Mouse (Mus musculus) left cerebral cortex, postnatal 4 days (tissue): ENCODE measurements around the gene Pnp. TPM values are rescaled to one million over a fixed set of nuclear protein-coding genes. Genes with fewer than 3 reads are reported as not detected.
A peak's percentile ranks its signal among the peaks of the same experiment; 100 is the strongest.
"Not testable (repeated sequence)": the region's sequence is repeated elsewhere in the genome, so short reads cannot be mapped to it uniquely, and the experiment has no call there.

ENCODE experiments used
- DNase-seq: peaks from one replicate; pipeline ENCODE4 v3.0.0-alpha.2; 2022
- intact Hi-C: fragments of 180-260 bp; cut with DNase I; formaldehyde crosslinking; loops from one replicate; pipeline ENCODE4 v1.15.1; 2025
- total RNA-seq, 2 experiments: library from RNA; stranded (reverse); gene quantifications; 2 replicates each; pipeline ENCODE4 v1.2.3; 2021

Pnp gene
- total RNA-seq, 2 experiments from 2014 or later: 9.3 to 11.6 TPM

DNA sequence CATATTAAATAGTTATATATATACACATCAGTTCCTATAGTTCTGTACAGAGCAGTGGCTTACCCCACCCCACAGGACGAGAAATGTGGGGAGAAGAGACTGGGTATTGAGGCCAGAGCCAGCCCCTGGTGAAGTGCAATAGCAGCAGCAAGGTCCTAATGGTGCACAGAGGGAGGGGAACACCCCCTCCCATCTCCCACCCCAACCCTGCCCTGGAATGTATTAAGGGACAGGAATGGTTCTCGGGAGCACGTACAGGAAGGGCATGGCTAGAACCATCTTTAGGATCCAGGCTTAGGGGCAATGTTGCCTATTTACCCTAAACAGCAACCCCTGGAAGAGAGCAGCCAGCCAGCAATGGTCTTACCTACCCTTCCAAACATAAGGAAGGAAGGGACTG, 3.5 kb upstream of the Pnp start:
- intact Hi-C loops: loop anchor here (10.0 kb wide), 1 partner anchor 123 kb away; the partner anchor contains the start of genes Ccnb1ip1 and Parp2

DNA sequence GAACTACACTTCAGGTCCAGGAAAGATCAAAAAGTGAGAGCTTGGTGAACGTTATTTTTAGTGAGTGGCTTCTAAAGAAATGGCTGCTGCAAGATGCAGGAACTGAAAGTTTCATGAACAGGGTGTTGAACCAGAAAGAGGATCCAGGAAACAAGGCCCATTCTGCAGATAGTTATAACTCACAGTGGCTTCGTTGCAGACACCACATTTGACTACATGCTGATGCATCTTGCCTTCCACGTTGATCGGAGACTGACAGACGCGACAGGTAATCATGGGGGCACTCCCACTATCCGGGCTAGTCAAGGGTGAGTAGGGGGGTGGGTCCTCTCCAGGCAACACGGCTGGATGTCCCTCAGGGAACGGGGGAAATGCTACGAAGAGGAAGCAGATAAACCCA, 931 bp upstream of the Pnp start:
- no peak for DNase-seq
- intact Hi-C loops: loop anchor here (5.0 to 10.0 kb wide), 2 partner anchors 125 to 132 kb away; partner anchors contain the start of genes Ccnb1ip1 and Parp2

More for the DNA sequence above, 3.5 kb upstream of the Pnp start:
- DNase-seq: no peak

- intact Hi-C loops: loop anchor here (5.0 kb wide), 1 partner anchor 132 kb away; no protein-coding TSS in a partner anchor
- peak; percentile 50 for DNase-seq
Measured at GRCm38 (mm10) chr14:50930377-50930753, 517 bp upstream of the Pnp start.

DNA sequence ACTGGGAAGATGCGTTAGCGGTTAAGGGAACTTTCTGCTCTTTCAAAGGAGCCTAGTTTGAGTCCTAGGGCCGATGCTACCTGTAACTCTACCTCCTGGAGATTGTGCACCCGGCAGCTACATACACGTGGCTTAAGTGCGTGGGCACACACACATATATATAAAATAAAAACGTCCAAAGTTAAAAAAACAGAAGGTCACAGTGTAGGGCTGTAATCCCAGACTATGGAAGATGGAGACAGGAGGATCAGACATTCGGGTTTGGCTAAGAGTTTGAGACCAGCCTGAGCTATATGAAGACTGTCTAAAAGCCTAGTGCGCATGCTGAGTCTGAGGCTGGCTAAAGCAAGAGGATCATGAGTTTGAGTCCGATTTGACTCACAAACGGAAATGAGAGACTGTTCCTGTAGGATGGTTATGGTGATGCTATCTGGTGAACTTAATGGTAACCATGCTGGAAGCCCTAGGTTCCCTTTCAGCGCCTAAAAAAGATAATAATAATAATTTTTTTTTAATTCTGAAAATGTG, 675 bp downstream of the Pnp start:
- intact Hi-C loops: loop anchor here (5.0 kb wide), 1 partner anchor 131 kb away; no protein-coding TSS in a partner anchor
- no peak for DNase-seq

- intact Hi-C loops: no loop called here
- DNase-seq: no peak
Measured at GRCm38 (mm10) chr14:50936649-50937048, 5.8 kb downstream of the Pnp start.

DNA sequence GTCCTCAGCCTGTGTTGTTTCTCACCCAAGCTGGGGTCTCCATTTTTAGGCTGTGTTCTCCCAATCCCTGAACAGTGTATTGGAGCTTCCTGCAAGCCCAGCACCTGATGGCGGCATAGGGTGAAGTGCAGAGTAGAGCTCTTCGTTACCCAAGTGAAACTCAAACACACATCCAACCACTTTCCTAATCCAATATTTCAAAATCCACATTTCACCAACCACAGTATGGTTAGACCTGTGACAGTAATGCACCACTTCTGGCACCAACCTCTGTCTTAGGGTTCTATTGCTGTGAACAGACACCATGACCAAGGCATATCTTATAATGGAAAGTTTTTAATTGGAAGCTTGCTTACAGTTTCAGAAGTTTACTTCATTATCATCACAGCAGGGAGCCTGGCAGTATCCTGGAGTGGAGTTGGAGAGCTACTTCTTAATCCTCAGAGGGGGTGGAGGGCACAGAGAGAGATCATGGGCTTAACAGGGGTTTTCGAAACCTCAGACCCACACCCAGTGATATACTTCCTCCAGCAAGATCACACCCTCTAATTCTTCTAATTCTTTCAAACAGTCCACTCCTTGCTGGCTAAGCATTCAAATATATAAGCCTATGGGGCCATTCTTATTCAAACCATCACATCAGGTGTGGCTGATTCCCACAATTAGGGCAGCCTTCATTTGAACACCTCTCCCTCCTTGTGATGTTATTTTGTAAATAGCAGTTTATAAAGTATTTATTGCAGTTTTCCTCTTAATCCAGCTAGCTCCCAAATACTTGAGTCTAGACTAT, 7.4 kb downstream of the Pnp start:
- DNase-seq: no peak
- intact Hi-C loops: no loop called here

DNA sequence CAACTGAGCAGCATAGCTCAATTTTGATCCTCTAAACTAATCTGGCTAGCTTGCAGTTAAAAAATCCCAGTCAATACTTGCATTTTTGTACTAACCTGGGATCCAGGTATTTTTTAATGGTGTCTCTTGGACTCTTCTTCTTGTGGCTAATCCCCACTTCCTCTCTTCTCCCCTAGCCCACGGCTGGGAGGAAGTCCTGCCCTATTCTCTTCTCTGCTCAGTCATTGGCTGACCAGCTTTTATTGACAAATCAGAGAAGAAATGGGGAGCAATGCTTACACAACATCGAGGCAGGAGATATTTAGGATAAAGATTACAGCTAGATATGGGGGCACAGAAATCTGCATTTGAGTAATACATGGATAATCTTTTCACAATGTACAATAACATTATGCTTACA, 8.1 kb downstream of the Pnp start:
- intact Hi-C loops: no loop called here
- DNase-seq: no peak

- intact Hi-C loops: no loop called here
Measured at GRCm38 (mm10) chr14:50943932-50944667, 13.2 kb downstream of the Pnp start, which contains the start of gene Gm49342. Gene Gm49342 (plus strand): TSS chr14:50944517.

GRCm38 (mm10) chr14:50944668-50945033, 13.8 kb downstream of the Pnp start:
- DNase-seq, intact Hi-C loops: not testable (repeated sequence)

More at GRCm38 (mm10) chr14:50943932-50944667, 13.2 kb downstream of the Pnp start, which contains the start of gene Gm49342:
- DNase-seq: peak; percentile 93

GRCm38 (mm10) chr14:50945081-50945480, 14.2 kb downstream of the Pnp start:
- DNase-seq, intact Hi-C loops: not testable (repeated sequence)

DNA sequence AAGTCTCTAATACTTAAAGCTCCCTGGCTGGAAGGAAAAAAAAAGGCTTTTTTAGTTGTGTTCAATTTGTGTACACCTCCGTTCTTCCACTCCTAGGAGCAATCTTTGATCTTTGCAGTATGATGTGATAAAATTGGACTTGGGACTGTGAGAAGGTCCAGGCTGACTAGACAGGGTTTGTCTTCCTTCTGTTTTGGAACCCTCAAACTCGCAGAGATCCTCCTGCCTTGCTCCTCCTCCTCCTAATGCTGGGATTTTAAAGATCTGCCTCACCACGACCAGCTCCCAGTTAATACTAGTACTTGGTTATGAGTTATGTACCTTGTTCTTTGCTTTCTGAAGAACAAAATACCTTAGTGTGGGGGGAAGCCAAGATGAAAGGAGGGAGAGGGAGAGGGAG, 14.6 kb downstream of the Pnp start:
- DNase-seq, intact Hi-C loops: not testable (repeated sequence)

DNA sequence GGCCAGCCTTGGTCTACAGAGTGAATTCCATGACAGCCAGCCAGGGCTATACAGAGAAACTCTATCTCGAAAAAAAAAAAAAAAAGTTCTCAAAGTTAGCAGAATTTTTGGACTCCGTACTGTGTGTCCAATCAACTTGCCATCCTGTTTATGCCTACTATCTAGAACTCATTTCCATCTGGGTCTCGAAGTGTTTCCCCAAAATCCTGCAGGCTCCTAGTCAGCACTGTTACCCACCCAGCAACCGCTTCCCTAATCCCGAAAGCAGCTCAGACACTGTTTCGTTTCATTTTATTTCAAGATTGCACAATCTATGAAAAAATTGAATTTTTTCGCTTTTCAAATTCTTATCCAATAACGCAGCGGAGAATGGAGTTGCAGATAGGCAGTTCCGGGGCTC, 24.6 kb downstream of the Pnp start:
- no peak for DNase-seq
- intact Hi-C loops: no loop called here

- DNase-seq: peak; percentile 75
- intact Hi-C loops: not testable (repeated sequence)
Measured at GRCm38 (mm10) chr14:50955942-50956508, 25.1 kb downstream of the Pnp start, which contains the start of gene Pnp2. Gene Pnp2 (plus strand): TSS chr14:50955992.

DNA sequence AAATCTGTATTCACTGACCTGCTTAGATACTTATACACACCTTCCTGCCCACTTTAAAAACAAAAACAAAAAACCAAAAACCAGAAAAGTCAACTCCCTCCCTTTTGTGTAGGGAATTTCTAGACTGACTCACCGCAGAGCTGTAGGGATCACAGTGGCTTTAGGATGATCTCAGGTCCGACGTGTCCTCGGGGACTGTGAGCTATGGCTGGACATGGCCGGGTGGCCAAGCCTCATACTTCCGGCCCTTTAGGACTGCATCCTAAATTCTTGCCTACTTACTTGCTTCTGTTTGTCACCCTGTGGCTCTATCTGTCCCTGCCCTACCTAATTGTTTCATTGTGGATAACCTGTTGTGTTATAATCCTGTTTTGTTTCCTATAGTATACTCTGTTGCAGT, 25.8 kb downstream of the Pnp start:
- intact Hi-C loops, DNase-seq: not testable (repeated sequence)

- intact Hi-C loops: not testable (repeated sequence)
Measured at GRCm38 (mm10) chr14:50957146-50957545, 26.3 kb downstream of the Pnp start.

GRCm38 (mm10) chr14:50958289-50958995, 27.6 kb downstream of the Pnp start:
- DNase-seq, intact Hi-C loops: not testable (repeated sequence)

More at GRCm38 (mm10) chr14:50957146-50957545, 26.3 kb downstream of the Pnp start:
- not testable (repeated sequence) for DNase-seq

- no peak for DNase-seq
- intact Hi-C loops: no loop called here
Measured at GRCm38 (mm10) chr14:50968216-50968980, 37.5 kb downstream of the Pnp start.

- intact Hi-C loops: no loop called here
- DNase-seq: peak; percentile 9
Measured at GRCm38 (mm10) chr14:50969041-50969440, 38.2 kb downstream of the Pnp start.
